Mouse (Mus musculus): ENCODE results near the gene Sipa1l3. TPM values are rescaled to one million over a fixed set of nuclear protein-coding genes. Genes with fewer than 3 reads are reported as not detected.

Sipa1l3 gene
- total RNA-seq, 2 experiments from 2014 or later: 166 to 185 TPM

DNA sequence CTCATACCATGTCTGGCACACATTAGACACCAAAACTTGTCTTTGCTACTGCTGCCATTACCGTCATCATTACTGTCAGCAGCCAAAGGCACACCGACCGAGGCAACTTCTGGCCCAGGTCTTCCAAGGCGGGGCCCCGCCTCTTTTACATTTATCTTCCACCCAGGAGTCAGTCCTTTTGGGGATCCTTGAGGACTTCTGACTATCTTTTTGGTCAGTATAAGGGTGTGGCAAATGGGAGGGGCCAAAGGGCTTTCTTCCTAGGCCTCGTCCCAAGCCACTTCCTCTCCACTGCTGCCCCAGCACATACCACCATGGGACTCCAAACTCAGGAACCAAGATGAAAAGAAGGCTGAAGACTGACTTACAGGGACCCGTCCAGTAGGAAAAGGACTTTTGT, 9.9 kb downstream of the Sipa1l3 start:
- no peak for DNase-seq (ENCODE audit: low spot score in 2 of 2)

DNA sequence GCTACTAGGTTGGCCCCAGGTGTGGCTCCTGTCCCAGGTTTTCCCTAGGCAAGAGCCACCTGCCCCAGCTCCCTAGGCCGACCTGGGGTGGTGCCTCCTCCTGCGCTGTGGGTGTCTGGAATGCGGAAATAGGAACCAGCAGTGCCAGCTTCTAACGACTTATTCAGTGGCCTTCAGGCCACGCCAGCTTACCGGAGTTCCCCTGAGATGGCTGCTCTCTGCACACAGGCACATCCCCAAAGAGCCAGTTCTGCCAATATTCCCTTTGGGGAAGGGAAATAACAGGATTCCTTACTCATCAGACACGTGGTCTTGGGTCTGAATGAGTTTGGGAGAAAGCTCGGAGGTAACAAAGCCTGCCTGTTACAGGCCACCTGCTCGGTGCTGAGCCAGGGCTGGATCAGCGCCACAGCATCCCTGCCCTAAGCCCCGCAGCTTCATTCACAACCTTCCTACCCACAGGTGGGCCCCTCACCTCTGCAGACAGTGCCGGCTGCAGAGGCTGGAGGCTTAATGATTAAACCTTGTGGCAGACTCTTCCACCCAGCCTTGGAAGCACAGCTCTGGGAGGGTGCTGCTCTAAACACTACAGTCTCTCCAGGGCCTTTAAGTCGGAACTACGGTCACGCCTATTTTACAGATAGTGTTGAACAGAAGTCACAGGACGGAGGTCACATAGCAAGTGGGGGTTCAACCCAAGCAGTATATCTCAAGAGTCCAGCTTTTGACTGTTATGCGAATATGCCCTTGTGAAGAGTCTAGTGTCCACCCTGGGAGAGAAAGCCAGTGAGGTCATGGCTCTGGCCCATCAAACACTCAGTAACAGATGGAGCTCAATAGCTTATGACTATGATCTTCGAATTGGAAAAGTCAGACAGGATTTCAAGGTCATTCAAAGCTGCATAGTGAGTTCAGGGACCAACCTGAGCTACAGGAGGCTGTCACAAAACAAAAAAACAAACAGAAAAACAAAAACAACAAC, 12.8 kb downstream of the Sipa1l3 start:
- DNase-seq (ENCODE audit: low spot score in 2 of 2): no peak

DNA sequence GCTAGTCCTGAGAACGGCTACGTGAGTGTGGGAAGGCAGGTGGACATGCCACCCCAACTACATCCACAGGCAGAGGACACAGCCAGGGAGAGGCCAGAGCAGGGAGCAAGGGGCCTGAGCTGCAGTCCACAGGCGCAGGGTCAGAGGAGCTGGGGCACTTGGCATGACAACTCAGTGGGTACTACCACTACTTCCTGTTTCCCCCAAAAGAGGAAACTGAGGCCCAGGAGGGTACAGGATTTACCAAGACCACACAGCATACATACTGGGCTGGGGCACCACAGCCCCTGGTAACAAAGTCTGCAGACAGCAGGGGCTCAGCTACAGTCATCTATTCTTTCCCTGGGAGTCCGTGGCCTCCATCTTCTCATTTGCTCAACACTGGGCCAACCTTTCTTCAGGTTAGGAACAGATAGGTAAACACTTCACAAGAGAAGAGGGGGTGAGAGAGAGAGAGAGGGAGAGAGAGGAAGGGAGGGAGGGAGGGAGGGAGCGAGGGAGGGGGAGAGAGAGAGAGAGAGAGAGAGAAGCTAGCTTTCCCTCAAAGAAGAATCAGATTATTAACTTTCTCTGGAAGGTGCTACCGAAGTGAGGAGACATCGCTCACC, 13.7 kb downstream of the Sipa1l3 start:
- DNase-seq (ENCODE audit: low spot score in 2 of 2): no peak

DNA sequence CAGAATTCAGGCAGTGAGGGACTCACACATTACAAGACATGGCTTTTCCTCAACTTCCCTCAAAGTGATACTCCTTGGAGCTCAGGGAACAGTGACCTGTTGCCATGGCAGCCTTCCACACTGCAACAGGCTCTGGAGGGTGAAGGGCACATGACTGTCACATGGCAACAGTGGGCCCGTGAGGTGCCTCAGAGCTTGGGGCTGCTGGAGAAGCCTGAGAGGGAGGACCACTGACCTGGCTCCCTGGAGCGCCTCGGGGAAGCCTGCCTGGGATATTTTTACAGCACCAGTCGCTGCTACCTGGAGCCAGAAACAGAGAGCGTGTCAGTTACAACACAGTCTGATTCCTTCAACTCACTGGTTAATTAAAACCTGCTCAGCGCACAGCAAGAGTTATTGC, 14.8 kb downstream of the Sipa1l3 start:
- no peak for DNase-seq (ENCODE audit: low spot score in 2 of 2)

DNA sequence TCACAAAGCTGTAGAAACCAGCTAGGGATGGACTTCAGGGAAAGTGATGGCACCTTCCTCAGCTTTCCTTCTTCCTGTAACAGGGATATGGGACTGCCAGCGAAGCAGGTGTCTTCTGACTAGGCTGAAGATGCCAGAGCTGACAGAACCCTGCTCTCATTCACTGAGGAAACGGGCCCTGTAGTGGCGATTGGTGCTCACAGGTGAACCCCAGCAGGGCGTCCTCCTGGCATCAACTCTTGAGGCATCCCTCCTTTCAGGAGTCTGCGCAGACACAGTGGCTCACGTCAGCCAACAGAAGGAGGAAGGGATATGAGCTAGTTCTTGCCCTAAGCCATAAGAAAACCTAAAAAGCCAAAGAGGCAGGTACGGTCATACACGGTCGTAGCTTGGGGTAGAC, 17.2 kb downstream of the Sipa1l3 start:
- DNase-seq (ENCODE audit: low spot score in 2 of 2): no peak

DNA sequence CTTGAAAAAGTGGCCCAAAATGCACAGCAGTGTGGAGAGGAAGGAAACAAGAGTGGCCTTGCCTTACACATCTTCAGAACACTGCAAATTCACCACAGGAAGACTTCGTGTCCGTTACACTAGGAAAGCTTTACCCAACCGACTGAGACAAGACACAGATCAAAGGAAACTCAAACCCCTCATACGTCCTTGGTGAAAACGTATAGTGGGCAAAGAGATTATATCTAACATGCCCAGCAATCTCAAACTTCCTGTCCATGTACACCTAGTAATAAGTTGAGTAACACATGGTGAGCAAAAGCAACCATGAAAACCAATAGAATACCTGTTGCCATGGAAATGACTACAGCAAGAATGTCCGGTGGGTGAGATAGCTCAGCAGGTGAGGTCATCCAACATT, 19.4 kb downstream of the Sipa1l3 start:
- DNase-seq (ENCODE audit: low spot score in 2 of 2): no peak

DNA sequence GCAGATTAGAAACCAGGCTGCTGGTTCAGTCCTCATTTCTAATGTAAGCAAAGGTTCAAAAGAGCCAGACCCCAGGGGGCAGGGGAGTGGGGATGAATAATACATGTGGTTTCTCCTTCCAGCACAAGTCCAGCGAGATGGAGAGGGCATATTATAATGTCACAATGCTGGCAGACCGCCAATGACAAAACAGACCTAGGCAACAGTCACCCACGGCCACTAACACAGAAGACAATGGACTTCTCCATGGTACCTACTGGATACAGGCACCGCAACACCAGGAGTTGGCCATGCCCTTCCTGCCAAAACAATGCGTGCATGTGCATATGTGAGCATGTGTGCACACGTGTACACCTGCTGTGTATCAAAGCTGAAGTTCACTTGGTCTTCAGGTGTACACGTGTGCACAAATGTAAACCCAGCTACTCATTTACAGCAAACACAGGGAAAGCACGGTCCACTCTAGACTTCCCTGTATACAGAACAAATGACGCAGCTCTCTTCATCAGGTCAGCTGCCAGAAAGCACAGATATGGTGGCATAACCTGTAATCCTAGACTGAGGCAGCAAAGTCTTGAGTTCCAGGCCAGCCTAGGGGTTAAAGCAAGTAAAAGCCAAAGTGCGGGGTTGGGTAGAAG, 21.4 kb downstream of the Sipa1l3 start:
- no peak for DNase-seq (ENCODE audit: low spot score in 2 of 2)

DNA sequence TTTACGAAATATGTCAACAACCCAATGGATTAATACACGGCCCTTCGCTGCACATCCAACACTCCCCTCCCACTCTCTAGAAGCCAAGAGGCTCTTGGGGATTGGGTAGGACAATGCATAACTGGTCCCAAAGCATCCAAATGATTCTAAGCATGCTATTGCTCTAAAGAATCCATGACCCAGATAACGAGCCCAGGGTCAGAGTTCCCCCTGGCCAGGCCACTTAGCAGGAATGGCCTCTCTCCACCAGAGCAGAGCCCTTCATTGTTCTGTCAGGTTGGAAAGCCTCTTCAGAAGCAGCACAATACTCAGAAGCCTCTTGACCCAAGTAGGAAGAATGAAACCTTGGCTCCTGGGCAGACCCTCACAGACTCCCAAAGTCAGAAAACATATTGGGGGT, 22.1 kb downstream of the Sipa1l3 start:
- DNase-seq (ENCODE audit: low spot score in 2 of 2): no peak

DNA sequence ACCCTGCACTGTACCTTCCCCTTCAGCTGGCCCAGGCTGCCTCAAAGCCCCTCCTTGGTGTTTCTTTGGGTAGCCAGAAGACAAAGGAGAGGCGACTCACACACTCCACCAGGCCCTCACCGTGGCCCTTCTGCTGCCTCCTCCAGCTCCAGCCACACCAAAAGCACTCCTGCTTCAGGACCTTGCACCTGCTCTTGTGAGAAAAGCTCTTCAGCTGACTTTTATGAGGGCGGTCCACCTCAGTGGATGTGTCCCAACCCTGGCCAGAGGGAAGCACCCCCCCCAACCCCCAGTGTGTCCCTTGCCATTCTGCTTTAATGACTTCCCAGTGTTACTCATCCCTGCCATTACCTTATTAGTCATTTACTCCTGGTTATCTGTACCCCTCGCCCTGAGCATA, 22.6 kb downstream of the Sipa1l3 start:
- DNase-seq (ENCODE audit: low spot score in 2 of 2): no peak

DNA sequence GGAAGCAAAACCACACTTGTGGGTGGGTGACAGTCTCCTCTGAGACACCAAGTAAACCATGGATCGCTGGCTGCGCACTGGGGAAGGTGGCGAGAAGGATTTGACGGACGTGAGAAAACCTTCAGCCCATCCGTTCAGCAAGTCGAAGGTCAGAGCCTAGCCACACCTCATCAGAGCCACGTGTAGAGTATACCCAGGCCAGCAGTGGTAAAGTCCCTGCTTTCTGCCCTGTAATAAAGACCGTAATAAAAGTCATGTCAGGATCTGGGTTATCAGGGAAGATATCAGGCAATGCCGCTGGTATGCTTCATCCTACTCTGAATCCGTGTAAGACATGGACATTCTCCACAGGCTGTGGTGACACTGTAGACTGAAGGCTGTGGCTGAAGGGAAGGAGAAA, 23.6 kb downstream of the Sipa1l3 start:
- no peak for DNase-seq (ENCODE audit: low spot score in 2 of 2)

DNA sequence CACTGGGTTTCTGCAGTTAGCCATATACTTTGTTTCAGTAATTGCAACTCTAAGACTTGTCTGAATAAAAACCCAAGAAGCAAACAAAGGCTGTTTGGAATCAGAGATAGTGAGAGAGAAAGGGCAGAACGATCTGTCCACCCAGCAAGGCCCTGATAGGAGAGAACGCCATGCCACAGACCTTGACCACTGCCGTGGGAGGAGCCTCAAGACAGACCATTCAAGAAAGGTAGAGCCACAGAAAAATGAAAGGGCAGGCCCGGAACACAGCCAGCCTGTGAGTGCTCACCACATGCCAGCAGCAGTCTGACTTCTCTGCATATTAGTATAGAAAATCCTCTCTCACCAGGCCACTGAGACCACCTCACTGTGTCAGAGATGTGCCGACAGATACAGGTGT, 24.4 kb downstream of the Sipa1l3 start:
- DNase-seq (ENCODE audit: low spot score in 2 of 2): no peak

DNA sequence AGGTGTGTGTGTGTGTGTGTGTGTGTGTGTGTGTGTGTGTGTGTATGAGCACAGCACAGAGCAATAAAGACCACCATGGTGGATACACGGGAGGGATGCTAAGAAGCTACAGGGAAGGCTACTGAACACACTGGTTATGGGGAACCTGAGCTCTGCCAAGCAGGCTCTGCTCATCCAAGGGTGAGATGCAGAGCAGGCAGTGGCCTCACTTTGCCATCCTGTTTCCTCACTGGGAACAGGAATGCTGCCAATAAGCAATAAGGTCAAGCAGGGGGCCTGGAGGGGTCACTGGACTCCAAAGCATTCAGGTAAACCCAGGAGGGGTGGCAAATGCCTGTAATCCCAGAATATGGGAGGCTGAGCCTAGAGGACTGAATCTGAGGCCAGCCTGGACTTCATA, 25.4 kb downstream of the Sipa1l3 start:
- DNase-seq (ENCODE audit: low spot score in 2 of 2): no peak

DNA sequence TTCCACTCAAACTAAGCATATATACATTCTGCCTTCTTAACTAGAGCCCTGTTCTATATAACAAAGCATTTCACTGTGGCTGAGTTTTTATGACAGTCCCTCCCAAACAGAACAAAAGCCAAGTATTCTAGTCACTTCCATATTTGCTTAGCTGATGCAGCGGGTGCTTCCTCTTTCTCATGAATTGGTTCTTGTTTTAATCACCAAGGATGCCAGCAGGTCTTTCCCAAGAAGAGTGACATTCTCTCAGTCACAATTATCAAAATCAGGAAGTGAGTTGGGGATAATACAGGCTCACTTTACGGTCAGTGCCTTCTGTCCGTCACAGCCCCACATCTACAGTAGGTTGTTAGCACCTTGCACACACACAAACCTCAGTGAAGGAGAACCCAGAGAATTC, 26.6 kb downstream of the Sipa1l3 start:
- no peak for DNase-seq (ENCODE audit: low spot score in 2 of 2)

DNA sequence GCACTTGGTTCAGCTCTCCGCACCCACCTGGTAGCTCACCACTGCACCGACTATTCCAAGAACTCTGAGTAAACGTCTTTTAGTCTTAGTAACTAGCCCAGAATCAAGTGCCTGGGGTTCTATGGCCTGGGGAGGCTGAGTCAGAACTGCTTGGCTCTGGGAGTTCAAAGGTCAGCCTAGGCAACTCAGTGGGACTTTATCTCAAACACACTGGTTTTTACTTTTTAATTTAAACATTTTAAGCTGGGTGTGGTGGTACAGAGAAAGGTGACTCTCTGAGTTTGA, 27.0 kb downstream of the Sipa1l3 start:
- DNase-seq (ENCODE audit: low spot score in 2 of 2): no peak

DNA sequence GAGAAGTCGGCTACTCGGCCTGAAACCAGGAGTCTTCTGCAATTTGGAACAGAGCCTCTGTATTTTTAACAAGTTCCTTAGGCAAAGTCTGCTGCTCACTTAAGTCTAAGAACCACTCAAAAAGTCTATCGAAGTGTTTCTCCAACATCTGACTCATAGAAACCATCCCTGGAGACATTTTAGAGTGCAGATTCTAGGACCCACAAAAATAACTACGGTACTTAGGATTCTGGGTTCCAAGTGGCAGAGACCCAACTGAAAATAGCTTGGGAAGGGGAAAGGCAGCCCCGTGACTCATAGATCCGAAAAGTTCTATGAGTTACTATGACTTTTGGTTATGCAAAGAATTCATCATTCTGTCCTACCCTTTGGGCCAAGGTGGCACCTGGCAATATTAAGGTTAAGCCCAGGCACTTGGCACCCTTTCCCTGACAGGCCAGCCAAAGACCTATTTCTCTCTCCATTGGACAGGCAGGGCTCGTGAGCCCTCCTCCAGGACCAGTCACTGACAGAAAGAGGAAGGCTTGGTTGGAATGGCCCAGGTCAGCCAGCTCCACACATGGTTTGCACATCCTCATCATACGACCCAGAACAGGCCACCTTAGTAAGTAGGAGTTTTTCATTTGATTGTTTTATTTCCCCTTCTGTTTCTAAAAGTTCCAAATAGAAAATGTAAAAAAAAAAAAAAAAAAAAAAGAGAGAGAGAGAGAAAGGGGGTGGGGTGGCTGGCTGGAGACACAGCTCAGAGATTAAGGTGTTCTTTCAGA, 27.6 kb downstream of the Sipa1l3 start:
- DNase-seq (ENCODE audit: low spot score in 2 of 2): no peak

DNA sequence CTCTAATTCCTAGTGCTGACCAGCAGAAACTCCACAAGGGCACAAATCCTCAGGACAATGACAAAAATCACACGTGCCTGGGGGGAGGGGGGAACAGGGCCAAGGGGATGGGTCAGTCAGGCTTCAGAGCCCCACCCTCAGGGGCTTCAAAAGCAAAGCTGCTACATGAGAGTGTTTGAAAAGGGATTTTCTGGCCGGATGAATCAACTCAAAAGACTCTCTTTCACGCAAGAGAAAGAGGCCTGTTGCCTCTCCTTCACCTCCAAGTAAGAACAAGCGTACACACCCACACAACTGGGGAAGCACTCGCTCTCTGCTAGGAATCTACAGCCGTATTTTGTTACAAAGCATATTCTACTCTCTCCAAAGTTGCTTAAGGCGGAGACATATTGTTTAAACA, 28.6 kb downstream of the Sipa1l3 start:
- no peak for DNase-seq (ENCODE audit: low spot score in 2 of 2)

DNA sequence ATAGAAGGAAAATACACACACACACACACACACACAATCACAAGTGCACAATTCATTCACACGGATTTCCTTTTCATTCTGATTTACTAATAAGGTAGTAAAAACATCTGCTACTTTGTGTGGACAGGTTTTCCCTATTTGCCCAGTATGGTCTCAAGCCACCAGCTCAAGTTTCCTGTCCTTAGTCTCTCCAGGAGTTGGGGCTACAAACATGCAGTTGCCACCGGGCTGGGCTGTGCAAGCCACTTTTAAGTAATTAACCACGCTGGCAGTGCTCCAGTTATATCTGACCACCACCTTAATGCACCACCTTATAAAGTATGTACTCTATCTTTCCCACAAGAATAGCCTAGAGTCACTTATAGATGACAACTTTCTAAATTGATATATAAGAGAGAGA, 29.1 kb downstream of the Sipa1l3 start:
- no peak for DNase-seq (ENCODE audit: low spot score in 2 of 2)

DNA sequence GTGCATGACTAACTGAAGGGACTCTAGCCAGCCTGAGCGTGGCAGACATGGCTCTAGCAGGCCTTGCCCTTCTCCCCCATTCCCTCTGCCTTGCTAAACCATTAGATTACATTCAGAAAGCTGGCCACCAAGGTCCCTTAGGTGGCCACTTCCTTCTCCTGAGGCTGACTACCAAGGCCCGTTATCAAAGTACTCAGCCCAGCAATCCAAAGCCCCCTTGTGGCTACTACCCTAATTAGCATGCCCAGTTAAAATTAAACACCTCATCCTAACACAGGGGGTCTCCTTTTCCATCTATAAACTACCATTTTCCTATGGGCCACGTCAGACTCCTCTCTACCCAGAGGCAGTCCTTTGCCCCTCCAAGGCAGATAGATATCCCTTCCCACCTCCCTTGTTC, 31.7 kb downstream of the Sipa1l3 start:
- no peak for DNase-seq (ENCODE audit: low spot score in 2 of 2)

DNA sequence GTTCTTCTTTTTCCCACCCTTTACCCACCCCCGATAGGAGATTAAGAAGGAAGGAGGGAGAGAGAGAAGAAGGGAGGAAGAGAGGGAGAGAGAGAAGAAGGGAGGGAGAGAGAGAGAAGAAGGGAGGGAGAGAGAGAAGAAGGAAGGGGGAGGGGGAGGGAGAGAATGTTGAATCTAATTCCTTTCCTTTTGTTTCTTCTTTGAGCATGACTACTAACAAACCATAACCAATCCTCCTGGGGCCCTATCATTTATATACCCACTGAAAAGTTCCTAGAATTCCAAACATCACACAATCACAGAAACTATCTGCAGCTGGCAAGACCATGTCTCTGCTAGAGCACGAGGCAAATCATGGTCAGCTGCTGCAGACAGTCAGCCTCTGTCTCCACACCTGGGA, 32.7 kb downstream of the Sipa1l3 start:
- no peak for DNase-seq (ENCODE audit: low spot score in 2 of 2)

DNA sequence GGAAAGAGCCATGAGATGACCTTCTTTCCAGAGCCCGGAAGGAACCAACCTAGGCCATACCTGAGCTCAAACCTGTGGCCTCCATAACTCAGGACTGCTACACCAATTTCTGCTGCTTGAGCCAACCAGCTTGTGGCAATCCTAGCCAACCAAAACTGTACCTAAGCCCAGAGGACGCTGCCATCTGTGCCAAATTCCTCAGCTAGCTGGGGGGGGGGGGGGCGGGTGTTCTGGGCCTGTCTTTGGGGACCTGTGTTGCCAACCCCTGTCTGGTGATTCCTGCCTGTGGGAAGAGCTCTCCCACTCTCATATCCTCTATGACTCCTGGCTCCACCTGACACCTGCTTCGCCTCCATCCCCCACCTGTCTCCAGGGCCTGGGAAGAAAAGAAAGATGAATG, 34.9 kb downstream of the Sipa1l3 start:
- no peak for DNase-seq (ENCODE audit: low spot score in 2 of 2)

DNA sequence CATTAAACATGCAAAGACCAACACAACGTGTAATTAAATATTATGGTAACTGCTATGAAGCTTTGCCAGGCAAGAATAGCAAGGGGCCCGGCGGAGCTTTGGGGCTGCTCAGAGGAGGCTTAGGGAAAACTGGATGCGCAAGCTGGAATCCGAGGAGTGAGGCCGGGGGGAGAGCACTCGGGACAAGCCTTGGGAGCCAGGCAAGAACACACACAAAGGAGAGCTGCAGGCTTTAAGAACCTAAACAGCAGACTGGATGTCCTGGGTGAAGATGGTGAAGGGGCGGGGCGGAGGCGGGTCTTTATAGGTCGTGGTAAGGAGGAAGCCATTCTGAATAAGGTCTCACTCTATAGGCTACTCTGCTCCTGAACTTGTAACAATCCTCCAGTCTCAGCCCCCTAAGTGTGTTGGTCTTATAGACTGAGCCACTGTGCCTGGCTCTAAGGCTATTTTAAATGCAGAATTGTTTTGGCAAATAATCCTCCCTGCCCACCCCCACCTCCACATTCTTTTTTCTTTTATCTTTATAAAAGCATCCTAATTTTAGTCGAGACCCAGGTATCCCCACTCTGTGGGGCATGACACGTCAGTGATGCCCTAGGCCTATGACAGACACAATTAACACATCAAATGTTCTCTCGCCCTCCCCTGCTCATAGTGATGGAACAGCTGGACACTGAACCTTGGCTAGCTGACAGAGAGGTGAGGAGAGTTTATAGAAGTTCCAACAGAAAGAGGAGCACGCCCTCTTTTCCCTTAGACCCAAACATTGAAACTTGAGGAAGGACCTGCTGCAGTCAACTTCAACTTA, 36.9 kb downstream of the Sipa1l3 start:
- no peak for DNase-seq (ENCODE audit: low spot score in 2 of 2)

All from layer of hippocampus, postnatal 14 days (tissue).